Mouse (Mus musculus) kidney, adult 2 months (tissue): ENCODE data around the gene Acat2.
"Not testable (repeated sequence)": the region's sequence is repeated elsewhere in the genome, so short reads cannot be mapped to it uniquely, and the experiment has no call there.

ENCODE experiments used
- CTCF ChIP-seq: fragments of 200-500 bp; conservative IDR thresholded peaks from 2 replicates; pipeline ENCODE4 v1.5.1; 2011; ENCODE audit warnings: low read depth, mild to moderate bottlenecking, control low read depth, low read length, moderate library complexity, mixed read lengths; ENCODE audit not compliant: insufficient read depth, insufficient read length
- POLR2A ChIP-seq: fragments of 200-500 bp; IDR thresholded peaks from one replicate; pipeline ENCODE4 v1.6.1; 2011; ENCODE audit warnings: low read depth, low read length, control low read depth

DNA sequence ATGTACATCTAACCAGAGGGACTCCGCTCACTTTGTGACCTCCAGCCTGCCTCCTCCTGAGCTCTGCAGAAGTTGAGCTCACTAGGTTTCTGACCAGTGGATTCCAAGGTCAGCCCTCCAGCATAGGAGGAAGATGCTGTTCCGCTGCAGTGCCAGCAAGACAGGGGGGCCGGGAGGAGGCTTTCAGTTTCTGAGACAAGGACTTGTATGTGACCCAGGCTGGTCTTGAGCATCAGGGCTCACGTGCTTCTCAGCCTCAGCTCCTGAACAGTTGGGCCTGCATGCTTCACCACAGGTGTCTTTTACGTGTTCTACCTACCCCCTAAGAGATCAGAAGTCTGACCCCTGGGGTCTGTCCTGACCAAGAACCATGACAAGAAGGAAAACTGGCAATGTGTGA is 29.0 kb downstream of the Acat2 start:
- TF ChIP-seq CTCF, POLR2A: not testable (repeated sequence)
